Mouse (Mus musculus) erythroblast, embryonic 14.5 days (primary cell): ENCODE data around the gene Upf1. TPM values are rescaled to one million over a fixed set of nuclear protein-coding genes. Genes with fewer than 3 reads are reported as not detected.

Source experiments
- H3K27me3 ChIP-seq: 2 replicates; pipeline ENCODE4 v1.6.1; 2012; ENCODE audit warnings: inconsistent platforms; ENCODE audit not compliant: control insufficient read depth
- H3K36me3 ChIP-seq: 2 replicates; pipeline ENCODE4 v1.6.1; 2012; ENCODE audit warnings: mild to moderate bottlenecking, inconsistent platforms; ENCODE audit not compliant: control insufficient read depth
- H3K4me1 ChIP-seq: 2 replicates; pipeline ENCODE4 v1.6.1; 2012; ENCODE audit warnings: inconsistent platforms; ENCODE audit not compliant: control insufficient read depth
- H3K4me3 ChIP-seq: replicated peaks from 2 replicates; pipeline ENCODE3; 2012; ENCODE audit warnings: moderate library complexity, mild to moderate bottlenecking, inconsistent platforms
- H3K9me3 ChIP-seq: 2 replicates; pipeline ENCODE4 v1.6.1; 2012; ENCODE audit warnings: low read length, inconsistent platforms, mixed read lengths; ENCODE audit not compliant: control insufficient read depth
- GATA1 ChIP-seq: IDR thresholded peaks from 2 replicates; pipeline ENCODE4 v1.6.1; 2012; ENCODE audit warnings: low read length, inconsistent platforms, mixed read lengths
- TAL1 ChIP-seq: IDR thresholded peaks from 3 replicates; pipeline ENCODE4 v1.6.1; 2012; ENCODE audit warnings: low read length, inconsistent platforms, mixed read lengths
- polyA plus RNA-seq: library from polyadenylated mRNA; stranded (reverse); fragments of >175 nt; gene quantifications from 2 replicates; pipeline ENCODE4 v1.2.3, GENCODE M21; 2012

The Upf1 gene
- polyA plus RNA-seq, 1 experiment = 18.9 TPM

DNA sequence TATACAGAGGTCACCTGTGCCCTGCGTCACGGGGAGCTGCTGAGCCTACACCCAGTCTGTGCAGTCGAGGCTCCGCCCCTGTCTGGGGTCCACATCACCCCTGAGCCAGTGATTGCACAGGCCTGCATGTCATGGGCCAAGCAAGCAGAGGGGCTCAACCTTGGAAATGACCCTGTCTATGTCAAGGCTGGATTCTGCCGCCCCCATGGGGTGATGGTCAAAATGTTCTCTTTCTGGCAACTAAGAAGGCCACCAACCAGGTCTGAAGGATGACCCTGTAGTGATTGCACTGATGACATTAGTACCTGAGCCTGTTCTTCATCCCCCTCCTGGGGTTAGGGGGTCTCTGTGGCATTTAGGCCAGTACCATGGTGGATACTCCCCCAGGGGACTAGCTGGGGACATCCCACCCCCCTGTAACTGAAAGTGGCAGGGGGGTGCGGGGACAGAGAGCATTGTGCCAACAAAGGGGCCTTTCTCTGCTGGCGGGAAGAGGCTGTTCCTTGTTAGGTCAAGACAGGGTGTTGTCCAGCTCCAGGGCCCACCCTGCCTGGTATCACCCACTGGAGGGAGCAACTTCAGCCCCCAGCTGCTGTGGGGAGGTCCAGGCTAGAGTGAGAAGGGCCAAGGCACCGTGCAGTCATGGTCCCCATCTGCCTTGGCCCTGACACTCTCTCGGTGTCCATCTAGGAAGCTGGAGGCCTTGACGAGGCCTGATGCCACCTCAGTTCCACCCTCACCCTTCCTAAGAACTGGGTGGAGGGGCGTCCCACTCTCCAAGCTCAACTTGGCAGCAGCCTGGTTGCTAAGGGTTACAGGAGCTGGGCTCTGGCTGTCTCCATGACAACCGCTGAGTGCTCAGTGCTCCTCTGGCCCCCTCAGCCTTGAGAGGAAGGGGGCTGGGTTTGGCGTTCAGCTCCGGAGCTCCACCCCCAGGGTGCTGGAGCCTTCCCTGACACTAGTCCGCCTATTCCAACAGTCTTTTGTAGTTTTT is 36.3 kb downstream of the Upf1 start:
- H3K4me3 ChIP-seq = no peak overlapping the region
- peaks cover 16% of the 10 kb centered on the region for H3K4me1 ChIP-seq
- peaks cover 19% of the 10 kb centered on the region for H3K36me3 ChIP-seq
- H3K27me3 ChIP-seq = peaks cover 37% of the 10 kb centered on the region
- TF ChIP-seq TAL1 = no peak
- TF ChIP-seq GATA1 = no peak
- H3K9me3 ChIP-seq = no peaks in the 10 kb centered on the region

- Histone ChIP-seq H3K4me3 (peak within 1 kb of the TSS; percentile 53), H3K27me3 (peaks cover 37% of the 10 kb centered on the region), H3K9me3 (no peaks in the 10 kb centered on the region), H3K36me3 (peaks cover 29% of the 10 kb centered on the region), H3K4me1 (peaks cover 16% of the 10 kb centered on the region)
- TF ChIP-seq TAL1 (no peak), GATA1 (no peak)
Measured at GRCm38 (mm10) chr8:70315624-70316510, 37.2 kb downstream of the Upf1 start, which contains the start of gene Cers1. Gene Cers1 (plus strand): TSS chr8:70315775.

DNA sequence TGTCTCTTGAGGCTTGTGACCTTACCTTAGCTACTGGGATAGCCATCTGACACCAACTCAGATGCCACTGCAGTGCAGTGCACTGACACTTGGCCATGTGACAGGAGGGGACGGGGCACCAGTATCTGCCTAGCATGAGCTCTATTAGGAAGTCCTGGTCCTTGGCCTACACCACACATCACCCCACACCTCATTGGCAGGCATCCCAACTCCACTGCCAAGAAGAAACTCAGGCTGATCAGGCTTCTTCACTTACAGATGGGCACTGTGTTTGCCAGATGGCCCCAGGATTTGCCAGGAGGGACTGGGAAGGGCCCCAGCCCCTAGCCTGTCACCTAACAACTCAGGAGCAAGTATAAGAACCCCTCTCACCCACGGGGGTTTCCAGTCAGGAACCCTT is 39.7 kb downstream of the Upf1 start:
- H3K36me3 ChIP-seq = peaks cover 50% of the 10 kb centered on the region
- H3K4me1 ChIP-seq = peaks cover 16% of the 10 kb centered on the region
- no peaks in the 10 kb centered on the region for H3K9me3 ChIP-seq
- H3K27me3 ChIP-seq = peaks cover 35% of the 10 kb centered on the region
- no peak overlapping the region for H3K4me3 ChIP-seq
- TF ChIP-seq TAL1 = no peak
- no peak for TF ChIP-seq GATA1

- peaks cover 91% of the 10 kb centered on the region for H3K36me3 ChIP-seq
- no peaks in the 10 kb centered on the region for H3K9me3 ChIP-seq
- no peak overlapping the region for H3K4me3 ChIP-seq
- TF ChIP-seq TAL1 (no peak), GATA1 (no peak)
- peaks cover 7% of the 10 kb centered on the region for H3K4me1 ChIP-seq
- H3K27me3 ChIP-seq = no peaks in the 10 kb centered on the region
Measured at GRCm38 (mm10) chr8:70309311-70309710, 43.8 kb downstream of the Upf1 start.

DNA sequence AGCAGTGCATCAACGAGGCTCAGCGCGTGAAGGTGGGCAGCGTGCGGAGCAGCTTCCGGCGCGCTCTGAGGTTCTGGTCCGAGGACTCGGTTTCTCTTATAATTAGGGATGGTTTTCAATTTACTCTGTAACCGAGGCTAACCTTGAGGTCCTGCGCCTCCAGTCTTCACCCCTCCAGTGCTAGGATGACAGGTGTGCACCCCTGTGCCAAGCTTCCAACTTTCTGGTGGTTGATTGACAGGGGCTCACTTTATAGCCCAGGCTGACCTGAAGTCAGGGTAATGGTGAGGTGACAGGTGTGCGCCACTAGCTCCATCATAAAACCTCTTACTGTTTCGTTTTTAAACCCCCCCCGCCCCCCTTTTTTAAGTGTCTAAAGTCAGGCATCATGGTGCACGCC is 50.2 kb downstream of the Upf1 start:
- peaks cover 64% of the 10 kb centered on the region for H3K36me3 ChIP-seq

DNA sequence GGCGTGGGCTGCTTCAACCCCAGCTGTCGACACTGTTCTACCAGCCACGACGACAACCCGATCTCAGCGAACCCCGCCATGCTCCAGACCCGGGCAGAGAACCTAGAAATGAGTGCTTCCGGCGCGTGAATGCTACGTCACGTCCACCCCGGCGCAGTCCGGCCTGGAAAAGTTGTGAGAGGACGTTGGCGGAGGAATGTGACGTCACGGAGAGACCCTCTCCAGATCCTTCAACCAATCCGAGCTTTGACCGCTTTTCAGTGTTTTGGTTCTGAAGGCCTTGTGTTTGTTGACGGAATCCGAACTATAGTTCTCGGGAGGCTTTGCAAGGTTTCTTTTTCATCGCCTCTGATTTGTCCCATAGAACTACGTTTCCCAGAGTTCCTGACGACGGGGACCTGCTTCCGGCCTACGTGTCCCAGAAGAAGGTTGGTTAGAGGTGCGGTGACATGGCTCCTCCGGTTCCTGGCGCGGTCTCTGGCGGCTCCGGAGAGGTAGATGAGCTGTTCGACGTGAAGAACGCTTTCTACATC is 50.7 kb downstream of the Upf1 start, which contains the start of the genes Ddx49 and Cope:
Gene Ddx49, minus strand, starts transcription at position 132 of the 533 bp plus-strand sequence.
Gene Cope, plus strand, starts transcription at position 161 of the 533 bp plus-strand sequence.
- Histone ChIP-seq H3K4me1 (peaks cover 37% of the 10 kb centered on the region), H3K4me3 (peak within 1 kb of the TSS; percentile 70), H3K27me3 (no peaks in the 10 kb centered on the region), H3K9me3 (no peaks in the 10 kb centered on the region), H3K36me3 (peaks cover 64% of the 10 kb centered on the region)
- TF ChIP-seq GATA1 (no peak), TAL1 (no peak)

More for the DNA sequence above, 50.2 kb downstream of the Upf1 start:
- TF ChIP-seq TAL1 = no peak
- no peak for TF ChIP-seq GATA1
- Histone ChIP-seq H3K9me3 (no peaks in the 10 kb centered on the region), H3K27me3 (no peaks in the 10 kb centered on the region), H3K4me3 (peak overlapping the region; percentile 70), H3K4me1 (peaks cover 37% of the 10 kb centered on the region)

DNA sequence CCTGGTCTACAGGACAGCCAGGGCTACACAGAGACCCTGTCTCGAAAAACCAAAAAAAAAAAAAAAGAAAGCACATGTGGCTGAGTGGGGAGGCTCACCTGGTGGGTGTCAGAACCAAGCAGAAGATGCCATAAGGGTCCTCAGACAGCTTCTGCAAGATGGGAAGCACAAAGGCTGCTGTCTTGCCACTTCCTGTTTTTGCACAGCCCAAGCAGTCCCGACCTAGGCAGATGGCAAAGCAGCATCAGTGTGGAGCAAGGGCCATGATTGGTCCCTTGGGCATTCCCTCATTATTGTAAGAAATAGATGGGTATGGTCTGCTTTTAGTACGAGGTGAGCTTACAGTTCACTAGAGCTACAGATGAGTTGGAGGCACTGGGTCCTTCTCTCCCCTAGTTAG is 52.2 kb downstream of the Upf1 start:
- TF ChIP-seq GATA1 (no peak), TAL1 (no peak)
- Histone ChIP-seq H3K27me3 (no peaks in the 10 kb centered on the region), H3K36me3 (peaks cover 64% of the 10 kb centered on the region), H3K4me3 (peak overlapping the region; percentile 32), H3K4me1 (peaks cover 37% of the 10 kb centered on the region), H3K9me3 (no peaks in the 10 kb centered on the region)

DNA sequence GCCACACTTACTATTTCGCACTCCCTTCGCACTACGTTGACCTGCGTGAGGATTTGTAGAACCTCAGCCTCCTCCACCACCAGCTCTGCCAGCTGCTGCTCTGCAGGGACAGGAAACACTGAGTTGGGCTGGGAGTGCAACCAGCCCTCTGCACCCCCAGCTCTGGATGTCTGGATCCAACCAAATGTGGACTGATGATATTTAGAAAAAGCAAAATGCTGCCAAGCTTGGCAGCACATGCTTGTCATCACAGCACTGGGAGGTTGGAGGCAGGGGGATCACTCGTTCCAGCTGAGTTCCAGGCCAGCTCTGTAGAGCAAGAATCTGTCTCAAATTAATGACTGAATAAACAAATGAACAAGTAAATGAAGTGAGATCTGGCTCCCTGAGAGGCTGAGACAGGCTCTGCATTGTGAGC is 59.1 kb downstream of the Upf1 start:
- TF ChIP-seq GATA1 (no peak), TAL1 (no peak)
- no peaks in the 10 kb centered on the region for H3K9me3 ChIP-seq
- H3K4me1 ChIP-seq = no peaks in the 10 kb centered on the region
- no peak overlapping the region for H3K4me3 ChIP-seq
- H3K36me3 ChIP-seq = peaks cover 75% of the 10 kb centered on the region
- no peaks in the 10 kb centered on the region for H3K27me3 ChIP-seq

GRCm38 (mm10) chr8:70286737-70287136 is 66.3 kb downstream of the Upf1 start:
- H3K9me3 ChIP-seq = peaks cover 7% of the 10 kb centered on the region
- TF ChIP-seq GATA1 = no peak
- TF ChIP-seq TAL1 = no peak
- peaks cover 18% of the 10 kb centered on the region for H3K4me1 ChIP-seq
- peaks cover 11% of the 10 kb centered on the region for H3K36me3 ChIP-seq
- no peak overlapping the region for H3K4me3 ChIP-seq
- peaks cover 22% of the 10 kb centered on the region for H3K27me3 ChIP-seq
